Mouse (Mus musculus) brain, embryonic 18.5 days (tissue): ENCODE data around the gene Adipoq.
A peak's percentile ranks its signal among the peaks of the same experiment; 100 is the strongest.
"Not testable (repeated sequence)": the region's sequence is repeated elsewhere in the genome, so short reads cannot be mapped to it uniquely, and the experiment has no call there.

Source experiments
- DNase-seq: peaks from one replicate; pipeline ENCODE4 v3.0.0-alpha.2; 2012; ENCODE audit warnings: low read depth, low spot score

Gene Adipoq

DNA sequence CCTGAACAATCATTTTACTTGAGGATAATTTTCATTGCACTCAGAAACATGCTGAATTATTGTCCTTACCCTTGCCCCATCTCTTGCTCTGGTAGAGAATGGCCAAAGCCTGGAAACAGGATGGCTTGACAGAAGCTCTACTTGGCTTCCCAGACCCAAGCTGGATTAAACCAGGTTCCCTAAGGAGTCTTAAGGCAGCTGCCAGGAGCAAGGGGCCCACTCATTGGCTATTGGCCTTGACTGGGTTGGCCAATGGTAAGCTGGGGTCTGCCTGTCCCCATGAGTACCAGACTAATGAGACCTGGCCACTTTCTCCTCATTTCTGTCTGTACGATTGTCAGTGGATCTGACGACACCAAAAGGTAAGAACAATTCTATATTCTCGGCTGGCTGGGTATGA is at the start of gene Adipoq:
Gene Adipoq, plus strand, starts transcription at position 257 of the 400 bp plus-strand sequence.
- no peak for DNase-seq

DNA sequence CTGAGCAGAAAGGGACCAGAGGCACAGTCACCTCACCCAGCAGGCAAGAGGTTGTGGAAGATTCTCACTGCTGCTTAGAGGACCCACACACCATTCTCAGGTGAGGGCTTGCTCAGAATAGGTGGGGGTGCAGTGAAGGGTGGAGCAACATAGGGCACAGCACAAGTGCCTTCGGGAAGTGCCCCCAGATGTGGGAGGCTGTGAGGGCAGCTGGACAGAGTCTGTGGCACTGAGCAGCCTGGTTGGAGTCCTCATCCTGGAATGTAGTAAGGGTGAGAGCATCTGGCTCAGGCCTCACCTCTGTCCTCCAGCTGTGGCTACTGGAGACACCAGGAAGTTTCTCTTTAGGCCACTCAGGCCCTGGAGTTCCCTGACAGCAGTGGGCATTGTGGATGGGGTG is 49.5 kb upstream of the Adipoq start:
- DNase-seq = not testable (repeated sequence)

DNA sequence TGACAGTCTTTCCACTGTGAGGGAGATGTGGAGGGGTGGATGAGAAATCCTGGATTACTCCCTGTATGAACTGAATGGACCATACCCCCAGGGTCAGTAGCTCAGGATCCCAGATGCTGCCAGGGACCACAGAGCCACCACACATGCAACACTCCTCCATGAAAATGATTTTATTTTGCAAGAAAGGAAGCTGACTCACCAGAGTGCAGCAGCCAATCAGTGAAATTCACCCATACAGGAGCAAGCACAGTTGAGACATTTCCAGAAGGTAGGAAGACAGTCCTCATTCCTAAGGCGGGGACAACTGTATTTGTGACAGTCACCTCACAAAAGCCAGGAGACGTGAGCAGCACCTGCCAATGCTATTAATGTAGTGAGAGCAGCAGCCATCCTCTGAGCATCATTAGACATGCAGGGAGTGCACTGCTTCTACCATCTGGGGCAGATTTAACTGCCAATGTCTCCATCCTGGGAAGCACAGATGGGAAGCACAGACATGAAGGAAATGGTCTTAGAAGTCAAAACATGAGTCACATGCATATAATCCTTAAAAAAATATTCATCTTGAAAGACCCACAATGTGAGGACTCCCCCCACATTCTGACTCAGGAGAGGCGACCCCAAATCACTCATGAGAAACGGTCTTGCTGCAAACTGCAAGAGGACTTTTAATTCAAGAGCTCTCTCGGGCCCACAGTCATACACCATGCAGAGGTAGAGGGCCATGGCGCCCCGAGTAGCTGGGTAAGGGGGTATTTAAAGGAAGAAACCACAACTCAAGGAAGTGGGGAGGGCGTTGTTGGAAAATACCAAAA is 48.8 kb upstream of the Adipoq start:
- DNase-seq = not testable (repeated sequence)

DNA sequence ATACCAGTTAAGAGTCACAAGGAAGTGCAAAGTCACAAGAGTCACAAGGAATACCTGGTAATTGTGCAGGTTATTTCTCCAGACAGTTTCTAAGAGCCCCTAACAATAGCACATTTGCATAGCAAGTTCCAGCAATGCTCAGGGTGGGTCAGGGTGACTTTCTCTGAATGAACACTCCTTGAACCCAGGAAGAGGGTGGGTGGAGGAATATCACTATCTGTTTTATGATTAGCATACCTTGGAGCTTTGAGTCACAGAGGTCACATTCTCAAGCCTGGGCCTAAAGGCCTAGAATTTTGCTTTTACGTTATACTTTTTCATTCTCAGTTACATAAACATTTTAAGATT is 48.3 kb upstream of the Adipoq start:
- not testable (repeated sequence) for DNase-seq

DNA sequence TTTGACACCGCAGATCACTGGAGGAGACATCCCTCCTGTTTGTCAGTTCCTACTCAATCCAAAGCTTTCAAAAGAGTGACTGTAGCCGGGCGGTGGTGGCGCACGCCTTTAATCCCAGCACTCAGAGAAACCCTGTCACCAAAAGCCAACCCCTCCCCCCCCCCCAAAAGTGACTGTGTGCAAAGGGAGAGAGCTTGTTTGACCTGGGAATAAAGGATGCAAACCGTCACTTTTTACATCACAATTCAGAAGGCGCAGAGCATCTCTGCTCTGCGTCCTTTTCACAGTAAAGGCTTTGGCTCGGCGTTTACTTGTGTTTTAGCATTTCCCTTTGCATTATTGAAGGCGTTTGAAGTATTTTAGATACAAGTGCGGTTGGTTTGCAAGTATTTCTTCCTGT is 46.7 kb upstream of the Adipoq start:
- no peak for DNase-seq

DNA sequence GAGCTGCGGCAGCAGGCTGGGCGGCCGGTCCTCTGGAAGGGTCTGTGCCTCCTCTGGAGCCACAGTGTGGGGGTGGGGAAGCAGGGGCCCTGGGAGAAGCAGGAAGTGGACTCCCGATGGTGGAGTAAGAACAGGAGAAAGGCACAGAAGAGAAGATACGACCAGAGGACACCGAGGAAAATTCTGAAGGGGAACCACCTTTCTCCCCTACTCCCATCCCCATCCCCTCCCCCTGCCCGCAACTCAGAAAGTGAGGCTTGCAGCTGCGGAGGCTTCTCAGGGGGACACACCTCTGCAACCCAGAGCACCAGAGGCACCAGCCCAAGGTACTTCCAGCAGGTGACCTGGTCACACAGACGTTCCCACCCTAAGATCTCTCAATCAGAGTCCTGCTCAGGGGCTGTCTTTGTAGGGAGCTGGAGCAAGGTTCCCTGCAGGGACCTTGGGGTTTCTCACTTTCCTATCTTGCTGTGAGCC is 46.2 kb upstream of the Adipoq start:
- no peak for DNase-seq

DNA sequence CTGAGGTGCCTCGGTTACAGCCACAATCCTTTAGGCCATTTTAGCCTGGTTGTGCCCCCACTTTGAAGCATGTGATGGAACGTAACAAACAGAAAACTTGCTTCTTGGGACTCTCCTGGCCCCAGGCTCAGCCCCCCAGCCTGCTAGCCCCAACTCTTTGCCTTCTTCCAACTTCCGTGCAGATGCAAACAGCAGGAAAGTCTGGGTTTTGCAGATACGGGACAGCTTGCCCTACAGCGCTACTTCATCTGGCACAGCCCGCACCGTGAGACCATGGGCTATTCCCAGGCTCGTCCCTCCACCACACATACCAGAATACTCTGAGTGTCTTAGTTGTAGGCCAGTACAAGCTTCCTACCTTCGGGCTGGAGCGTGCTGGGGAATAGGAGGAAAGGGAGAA is 45.7 kb upstream of the Adipoq start:
- DNase-seq = no peak

DNA sequence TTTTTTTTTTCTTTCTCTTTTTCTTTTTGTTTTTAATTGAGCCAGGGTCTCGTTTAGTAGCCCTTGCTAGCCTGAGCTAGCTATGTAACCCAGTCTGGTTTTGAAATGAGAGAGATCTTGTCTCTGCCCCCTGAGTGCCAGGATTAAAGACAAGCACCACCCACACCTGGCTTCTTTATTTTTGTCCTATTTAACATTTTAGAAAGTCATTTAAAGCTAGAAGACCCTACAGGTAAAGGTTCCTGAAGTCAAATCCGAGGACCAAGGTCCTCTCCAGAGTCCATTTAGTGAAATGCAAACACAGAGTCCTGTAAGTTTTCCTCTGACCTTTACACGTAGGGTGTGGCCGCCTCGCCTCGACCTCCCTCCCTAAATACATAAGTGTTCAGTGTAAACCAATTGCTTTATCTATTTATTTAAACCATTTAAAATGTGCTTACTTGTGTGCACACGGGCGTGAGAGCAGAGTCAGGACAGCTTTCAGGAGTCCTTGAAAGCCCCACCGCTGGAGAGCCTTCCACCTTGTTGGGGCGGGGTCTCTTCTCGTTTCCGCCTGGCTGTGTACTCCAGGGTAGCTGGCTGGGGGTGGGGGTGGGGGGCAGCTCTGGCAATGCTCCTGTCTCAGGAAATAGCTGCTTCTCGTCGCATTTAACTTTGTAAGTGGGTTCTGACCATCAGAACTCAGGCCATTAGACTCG is 43.8 kb upstream of the Adipoq start:
- no peak for DNase-seq

DNA sequence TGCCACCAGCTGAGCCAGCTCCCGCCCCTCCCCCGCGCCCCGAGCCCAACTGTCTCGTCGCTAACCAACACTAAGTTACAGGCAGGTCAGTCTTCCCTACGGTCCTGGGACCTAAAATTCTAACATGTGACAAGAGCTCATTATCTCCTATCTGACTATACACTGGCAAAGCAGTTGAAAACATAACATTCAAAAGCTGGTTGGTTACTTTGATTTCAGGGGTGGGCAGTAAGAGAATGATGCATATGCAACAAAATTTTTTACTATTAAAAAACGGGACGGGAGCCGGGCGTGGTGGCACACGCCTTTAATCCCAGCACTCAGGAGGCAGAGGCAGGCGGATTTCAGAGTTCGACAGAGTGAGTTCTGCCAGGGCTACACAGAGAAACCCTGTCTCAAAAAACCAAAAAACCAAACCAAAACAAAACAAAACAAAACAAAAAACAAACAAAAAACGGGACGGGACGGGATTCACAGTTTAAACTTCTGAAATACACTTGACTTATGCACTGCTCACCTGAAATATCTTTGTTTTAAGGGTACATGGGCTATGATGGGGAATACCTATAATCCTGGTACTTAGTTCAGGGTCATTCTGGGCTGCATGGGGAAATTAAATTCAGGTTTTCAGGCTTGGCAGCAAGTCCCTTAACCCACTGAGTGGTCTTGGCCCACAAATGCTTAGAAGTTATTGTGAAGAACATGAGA is 43.1 kb upstream of the Adipoq start:
- DNase-seq = no peak

DNA sequence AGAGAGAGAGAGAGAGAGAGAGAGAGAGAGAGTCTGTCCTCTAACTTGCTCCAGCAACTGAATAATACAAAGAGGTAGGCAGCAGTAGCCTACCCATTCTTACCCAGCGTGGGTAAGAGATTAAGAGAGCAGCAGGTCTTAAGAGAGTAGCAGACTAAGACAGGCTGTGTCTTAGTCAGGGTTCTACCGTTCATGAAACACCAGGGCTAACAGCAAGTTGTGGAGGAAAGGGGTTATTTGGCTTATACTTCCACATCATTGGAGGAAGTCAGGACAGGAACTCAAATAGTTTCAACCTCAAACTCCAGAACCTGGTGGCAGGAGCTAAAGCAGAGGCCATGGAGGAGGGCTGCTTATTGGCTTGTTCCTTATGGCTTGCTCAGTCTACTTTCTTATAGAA is 42.5 kb upstream of the Adipoq start:
- no peak for DNase-seq

DNA sequence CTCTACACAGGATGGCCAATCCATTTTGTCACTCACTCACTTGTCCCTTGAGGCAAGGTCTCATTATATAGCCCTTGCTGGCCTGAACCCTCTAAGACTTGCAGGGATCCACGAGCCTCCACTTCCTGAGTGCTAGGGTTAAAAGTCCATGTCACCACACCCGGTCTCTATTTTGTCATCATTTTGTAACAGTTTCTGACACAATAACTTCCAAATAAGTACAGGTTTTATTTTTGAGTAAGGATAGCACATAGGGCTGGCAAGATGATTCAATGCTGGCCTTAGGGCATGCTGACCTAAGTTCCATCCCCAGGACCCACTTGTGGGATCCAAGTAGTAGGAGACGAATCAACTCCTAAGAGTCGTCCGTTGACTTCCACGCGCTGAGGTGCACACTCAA is 40.2 kb upstream of the Adipoq start:
- DNase-seq = no peak

DNA sequence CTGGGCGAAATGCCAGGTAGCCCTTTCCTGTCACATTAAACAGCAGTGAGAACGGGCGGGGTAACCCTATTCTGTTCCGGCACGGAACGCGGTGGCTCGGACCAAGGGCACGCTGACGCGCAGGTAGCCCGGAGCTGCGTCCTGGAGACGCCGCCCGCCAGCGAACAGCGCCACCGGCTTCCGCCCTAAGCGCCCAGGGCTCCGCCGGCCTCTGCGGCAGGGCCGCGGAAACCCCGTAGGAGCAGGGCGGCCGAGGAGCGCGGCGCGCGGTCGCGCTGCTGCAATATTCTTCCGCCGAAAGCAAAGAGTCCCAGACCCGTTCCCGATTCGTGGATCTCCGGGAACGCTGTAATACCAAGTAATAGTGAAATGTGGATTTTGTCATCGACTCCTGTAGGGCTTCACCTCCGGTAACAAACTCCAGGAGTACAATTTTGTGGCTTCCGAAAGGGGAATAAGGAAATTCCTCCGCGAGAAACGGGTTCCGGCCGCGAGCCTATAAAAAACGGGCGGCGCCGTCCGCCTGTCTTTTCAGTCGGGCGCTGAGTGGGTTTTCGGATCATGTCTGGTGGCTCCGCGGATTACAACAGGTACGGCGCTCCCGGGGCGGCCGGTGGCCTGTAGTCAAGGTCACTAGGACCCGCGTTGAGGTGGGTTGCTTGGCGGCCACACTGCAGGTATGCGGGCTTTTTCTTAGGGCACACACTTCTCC is 38.9 kb upstream of the Adipoq start, which contains the start of gene Eif4a2:
Gene Eif4a2, plus strand, starts transcription at position 214 of the 712 bp plus-strand sequence.
- DNase-seq = peak; percentile 82

DNA sequence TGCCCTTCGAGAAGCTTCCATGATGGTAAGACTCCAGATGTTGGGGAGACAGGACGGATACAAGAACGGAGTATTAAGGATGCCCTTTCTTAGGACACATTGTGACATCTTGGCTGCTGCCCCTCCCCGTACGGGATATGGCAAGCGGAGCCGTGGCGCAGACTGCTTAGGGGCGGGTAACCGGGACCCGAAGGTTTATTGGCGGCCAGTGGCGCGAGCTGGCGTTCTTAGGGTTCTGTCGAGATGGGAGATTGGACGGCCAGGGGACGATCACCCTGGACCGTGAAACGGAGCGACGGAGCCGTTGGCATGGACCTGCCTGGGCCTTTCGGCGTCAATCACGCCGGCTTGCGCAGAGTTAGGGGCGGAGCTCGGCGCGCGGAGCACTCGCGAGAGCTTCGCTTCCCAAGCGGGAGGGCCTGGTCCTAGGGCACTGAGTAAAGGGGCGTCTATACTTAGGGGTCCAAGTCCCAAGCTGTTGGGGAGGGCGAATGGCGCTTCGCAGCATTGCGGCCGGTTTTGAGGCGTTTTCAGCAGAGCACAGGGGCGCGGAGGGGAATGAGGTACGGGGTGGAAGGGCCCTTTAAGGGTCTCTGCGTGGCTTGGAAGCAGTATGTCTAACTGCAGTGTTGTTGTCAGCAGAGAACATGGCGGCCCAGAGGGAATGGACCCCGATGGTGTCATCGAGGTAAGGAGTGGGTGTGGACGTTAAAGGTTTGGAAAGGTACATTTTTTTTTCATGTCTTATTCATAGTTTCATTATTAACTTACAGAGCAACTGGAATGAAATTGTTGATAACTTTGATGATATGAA is 38.2 kb upstream of the Adipoq start:
- DNase-seq = peak; percentile 67

DNA sequence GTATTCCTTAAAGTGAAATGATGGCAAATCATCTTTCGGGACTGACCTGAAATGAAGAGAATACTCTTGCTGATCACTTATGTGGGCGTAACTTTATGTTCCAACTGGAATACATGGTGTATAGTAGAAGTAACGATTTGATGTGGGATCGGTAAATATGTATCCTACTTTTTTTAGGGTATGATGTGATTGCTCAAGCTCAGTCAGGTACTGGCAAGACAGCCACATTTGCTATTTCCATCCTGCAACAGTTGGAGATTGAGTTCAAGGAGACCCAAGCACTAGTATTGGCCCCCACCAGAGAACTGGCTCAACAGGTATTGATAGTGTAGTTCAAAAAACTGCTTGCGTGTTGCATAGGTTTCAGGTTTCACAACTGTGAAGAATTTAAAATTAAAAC is 37.4 kb upstream of the Adipoq start:
- no peak for DNase-seq

DNA sequence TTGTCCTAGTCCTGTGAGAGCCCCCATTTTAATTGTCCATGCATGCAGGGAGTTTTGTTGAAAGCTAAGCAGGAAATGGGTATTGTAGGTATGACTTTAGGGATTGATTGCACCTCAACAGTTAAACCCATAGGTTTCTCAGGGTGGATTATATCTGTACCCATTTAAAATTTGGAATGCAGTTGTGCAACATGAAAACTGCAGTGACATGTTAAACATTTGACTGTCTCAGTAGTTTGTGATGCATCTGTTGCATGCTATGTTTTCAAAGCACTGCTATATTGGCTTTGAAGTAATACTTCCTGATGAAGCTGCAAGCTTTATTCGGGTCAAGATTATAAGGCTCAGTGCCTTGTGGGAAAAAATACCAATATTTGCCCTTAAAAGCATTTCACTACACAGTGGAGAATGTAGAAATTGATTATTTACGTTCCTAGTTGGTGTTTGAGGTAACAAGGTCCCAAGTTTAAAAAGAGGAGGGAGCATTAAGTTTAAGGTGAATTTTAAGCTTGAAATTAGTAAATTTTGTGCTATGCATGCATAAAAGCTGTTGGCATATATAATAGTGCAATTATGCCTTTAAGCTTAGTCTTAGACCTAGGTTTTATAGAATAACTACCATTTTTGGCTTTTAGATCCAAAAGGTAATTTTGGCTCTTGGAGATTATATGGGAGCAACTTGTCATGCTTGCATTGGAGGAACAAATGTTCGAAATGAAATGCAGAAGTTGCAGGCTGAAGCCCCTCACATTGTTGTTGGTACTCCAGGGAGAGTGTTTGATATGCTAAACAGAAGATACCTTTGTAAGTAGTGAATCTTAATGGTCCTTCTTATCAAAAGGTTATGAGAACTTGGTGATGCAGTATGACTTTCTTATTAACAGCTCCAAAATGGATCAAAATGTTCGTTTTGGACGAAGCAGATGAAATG is 36.7 kb upstream of the Adipoq start:
- no peak for DNase-seq

DNA sequence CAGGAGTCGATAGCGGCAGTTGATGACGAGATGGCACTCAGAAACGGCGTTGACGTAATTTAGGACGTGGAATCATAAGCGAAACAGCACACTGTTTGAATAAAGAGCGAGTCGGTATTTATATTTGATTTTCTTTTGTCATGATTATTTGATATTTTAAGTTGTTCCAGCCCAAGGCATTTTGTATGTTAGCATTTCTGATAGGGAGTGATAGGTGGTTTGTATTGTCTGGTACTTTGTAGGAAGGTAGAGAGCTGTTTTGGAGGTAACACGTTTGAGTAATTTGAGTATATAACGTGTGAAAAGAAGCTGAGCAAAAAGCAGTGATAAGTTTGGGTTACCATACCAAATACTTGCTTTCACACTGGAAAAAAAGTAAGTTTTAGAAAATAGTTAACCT is 34.0 kb upstream of the Adipoq start:
- no peak for DNase-seq

DNA sequence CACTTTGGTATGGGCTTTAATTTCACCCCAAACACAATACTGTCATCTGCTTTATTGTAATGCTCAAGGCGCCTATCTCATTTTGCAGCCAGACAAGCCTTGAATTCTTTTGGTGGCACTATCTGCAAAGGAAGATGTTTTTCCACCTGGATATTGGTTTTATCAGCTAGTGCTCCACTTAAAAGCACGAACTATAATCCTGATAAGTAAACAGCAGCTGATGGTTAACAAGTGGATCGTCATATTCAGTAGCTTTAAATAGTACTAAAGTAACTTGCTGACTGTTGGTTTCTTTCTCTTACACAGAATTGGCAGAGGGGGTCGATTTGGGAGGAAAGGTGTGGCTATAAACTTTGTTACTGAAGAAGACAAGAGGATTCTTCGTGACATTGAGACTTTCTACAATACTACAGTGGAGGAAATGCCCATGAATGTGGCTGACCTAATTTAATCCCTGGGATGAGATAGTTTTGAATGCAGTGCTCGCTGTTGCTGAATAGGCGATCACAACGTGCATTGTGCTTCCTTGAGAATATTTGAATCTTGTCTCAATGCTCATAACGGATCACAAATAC is 33.4 kb upstream of the Adipoq start:
- no peak for DNase-seq

DNA sequence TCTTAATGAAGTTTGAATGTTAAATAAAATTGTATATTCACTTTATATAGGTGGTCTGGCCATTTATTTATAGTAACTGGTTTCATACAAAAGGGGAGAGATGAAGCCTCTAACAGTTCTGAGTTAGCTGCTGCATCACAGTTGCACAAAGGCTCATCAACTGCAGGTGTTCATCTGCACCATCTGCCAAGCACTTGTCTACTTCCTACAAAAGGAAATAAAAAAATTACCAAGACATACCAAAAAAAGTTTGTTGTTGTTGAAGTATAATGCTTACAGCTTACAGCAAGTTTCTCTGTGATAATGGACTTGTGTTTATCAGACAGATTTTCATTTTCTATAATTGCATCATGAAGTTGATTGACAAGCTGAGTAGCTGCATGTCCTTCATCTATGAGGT is 32.4 kb upstream of the Adipoq start:
- no peak for DNase-seq
